Mouse (Mus musculus): ENCODE data around the gene Slc25a51. TPM values are rescaled to one million over a fixed set of nuclear protein-coding genes. Genes with fewer than 3 reads are reported as not detected.
"Not testable (repeated sequence)": the region's sequence is repeated elsewhere in the genome, so short reads cannot be mapped to it uniquely, and the experiment has no call there.

Slc25a51 gene
- polyA plus RNA-seq, 1 experiment, result 109 TPM

GRCm38 (mm10) chr4:45406397-45406796 lies 2.2 kb downstream of the Slc25a51 start:
- no peak for DNase-seq
- no peak for TF ChIP-seq CTCF (IDR thresholded peaks at IDR 0.05; ENCODE audit: insufficient read depth, low read length)
- TF ChIP-seq POLR2A (IDR thresholded peaks at IDR 0.05; ENCODE audit: borderline replicate concordance, extremely low read depth, low read depth, low read length), result no peak
- 58% methylated on average over 7 of the region's 7 CpGs for WGBS
- no peak overlapping the region for H3K4me3 ChIP-seq (replicated peaks; ENCODE audit: extremely low read depth, low read depth, low read length)
- H3K4me1 ChIP-seq (ENCODE audit: control insufficient read depth, insufficient read depth, low read length), result peaks cover 10% of the 10 kb centered on the region

GRCm38 (mm10) chr4:45405315-45405714 lies 3.3 kb downstream of the Slc25a51 start:
- peaks cover 10% of the 10 kb centered on the region for H3K4me1 ChIP-seq (ENCODE audit: control insufficient read depth, insufficient read depth, low read length)
- no peak overlapping the region for H3K4me3 ChIP-seq (replicated peaks; ENCODE audit: extremely low read depth, low read depth, low read length)
- WGBS, result 65% methylated on average over 7 of the region's 7 CpGs
- TF ChIP-seq CTCF (IDR thresholded peaks at IDR 0.05; ENCODE audit: insufficient read depth, low read length) (no peak), POLR2A (IDR thresholded peaks at IDR 0.05; ENCODE audit: borderline replicate concordance, extremely low read depth, low read depth, low read length) (no peak)
- DNase-seq, result no peak

- Histone ChIP-seq H3K4me1 (ENCODE audit: control insufficient read depth, insufficient read depth, low read length) (peaks cover 10% of the 10 kb centered on the region), H3K4me3 (replicated peaks; ENCODE audit: extremely low read depth, low read depth, low read length) (no peak overlapping the region)
- TF ChIP-seq CTCF (IDR thresholded peaks at IDR 0.05; ENCODE audit: insufficient read depth, low read length) (no peak), POLR2A (IDR thresholded peaks at IDR 0.05; ENCODE audit: borderline replicate concordance, extremely low read depth, low read depth, low read length) (no peak)
- DNase-seq, result no peak
- WGBS, result 91% methylated on average over 7 of the region's 7 CpGs
Observed at GRCm38 (mm10) chr4:45404086-45404485, 4.5 kb downstream of the Slc25a51 start.

GRCm38 (mm10) chr4:45403499-45403878 lies 5.1 kb downstream of the Slc25a51 start:
- no peak for DNase-seq
- TF ChIP-seq POLR2A (IDR thresholded peaks at IDR 0.05; ENCODE audit: borderline replicate concordance, extremely low read depth, low read depth, low read length) (no peak), CTCF (IDR thresholded peaks at IDR 0.05; ENCODE audit: insufficient read depth, low read length) (no peak)

GRCm38 (mm10) chr4:45402878-45403498 lies 5.6 kb downstream of the Slc25a51 start:
- DNase-seq, result peak; percentile 45
- Histone ChIP-seq H3K4me1 (ENCODE audit: control insufficient read depth, insufficient read depth, low read length) (peaks cover 10% of the 10 kb centered on the region), H3K4me3 (replicated peaks; ENCODE audit: extremely low read depth, low read depth, low read length) (no peak overlapping the region)
- 31% methylated on average over 7 of the region's 7 CpGs for WGBS
- TF ChIP-seq CTCF (IDR thresholded peaks at IDR 0.05; ENCODE audit: insufficient read depth, low read length), result no peak
- no peak for TF ChIP-seq POLR2A (IDR thresholded peaks at IDR 0.05; ENCODE audit: borderline replicate concordance, extremely low read depth, low read depth, low read length)

More at GRCm38 (mm10) chr4:45403499-45403878, 5.1 kb downstream of the Slc25a51 start:
- Histone ChIP-seq H3K4me3 (replicated peaks; ENCODE audit: extremely low read depth, low read depth, low read length) (no peak overlapping the region), H3K4me1 (ENCODE audit: control insufficient read depth, insufficient read depth, low read length) (peaks cover 10% of the 10 kb centered on the region)
- 61% methylated on average over 7 of the region's 7 CpGs for WGBS

- 63% methylated on average over 4 of the region's 4 CpGs for WGBS
- H3K4me3 ChIP-seq (replicated peaks; ENCODE audit: extremely low read depth, low read depth, low read length), result no peak overlapping the region
- peaks cover 10% of the 10 kb centered on the region for H3K4me1 ChIP-seq (ENCODE audit: control insufficient read depth, insufficient read depth, low read length)
- TF ChIP-seq CTCF (IDR thresholded peaks at IDR 0.05; ENCODE audit: insufficient read depth, low read length) (no peak), POLR2A (IDR thresholded peaks at IDR 0.05; ENCODE audit: borderline replicate concordance, extremely low read depth, low read depth, low read length) (no peak)
- no peak for DNase-seq
Observed at GRCm38 (mm10) chr4:45402281-45402680, 6.3 kb downstream of the Slc25a51 start.

- WGBS, result 94% methylated on average over 45 of the region's 45 CpGs
- peaks cover 10% of the 10 kb centered on the region for H3K4me1 ChIP-seq (ENCODE audit: control insufficient read depth, insufficient read depth, low read length)
- DNase-seq, result no peak
Observed at GRCm38 (mm10) chr4:45399421-45400210, 8.9 kb downstream of the Slc25a51 start.

GRCm38 (mm10) chr4:45398315-45398714 lies 10.3 kb downstream of the Slc25a51 start:
- 76% methylated on average over 5 of the region's 5 CpGs for WGBS
- not testable (repeated sequence) for H3K4me3 ChIP-seq (replicated peaks; ENCODE audit: extremely low read depth, low read depth, low read length); H3K4me1 ChIP-seq (ENCODE audit: control insufficient read depth, insufficient read depth, low read length); DNase-seq

More at GRCm38 (mm10) chr4:45399421-45400210, 8.9 kb downstream of the Slc25a51 start:
- no peak overlapping the region for H3K4me3 ChIP-seq (replicated peaks; ENCODE audit: extremely low read depth, low read depth, low read length)
- TF ChIP-seq POLR2A (IDR thresholded peaks at IDR 0.05; ENCODE audit: borderline replicate concordance, extremely low read depth, low read depth, low read length), result no peak
- TF ChIP-seq CTCF (IDR thresholded peaks at IDR 0.05; ENCODE audit: insufficient read depth, low read length), result no peak

GRCm38 (mm10) chr4:45396211-45396610 lies 12.4 kb downstream of the Slc25a51 start:
- not testable (repeated sequence) for DNase-seq; H3K4me1 ChIP-seq (ENCODE audit: control insufficient read depth, insufficient read depth, low read length); H3K4me3 ChIP-seq (replicated peaks; ENCODE audit: extremely low read depth, low read depth, low read length)
- WGBS, result 68% methylated on average over 6 of the region's 6 CpGs

- no peak for DNase-seq
- no peaks in the 10 kb centered on the region for H3K4me1 ChIP-seq (ENCODE audit: control insufficient read depth, insufficient read depth, low read length)
- TF ChIP-seq POLR2A (IDR thresholded peaks at IDR 0.05; ENCODE audit: borderline replicate concordance, extremely low read depth, low read depth, low read length) (no peak), CTCF (IDR thresholded peaks at IDR 0.05; ENCODE audit: insufficient read depth, low read length) (no peak)
- 53% methylated on average over 5 of the region's 5 CpGs for WGBS
- H3K4me3 ChIP-seq (replicated peaks; ENCODE audit: extremely low read depth, low read depth, low read length), result no peak overlapping the region
Observed at GRCm38 (mm10) chr4:45393658-45394057, 14.9 kb downstream of the Slc25a51 start.
